Mouse (Mus musculus) layer of hippocampus, adult 8-10 months (tissue): Measurements from ENCODE around the gene Cdc25b. TPM values are rescaled to one million over a fixed set of nuclear protein-coding genes. Genes with fewer than 3 reads are reported as not detected.

Source experiments
- DNase-seq, 2 experiments: peaks; one replicate each; pipeline ENCODE4 v3.0.0; 2022; ENCODE audit warnings: low spot score in 2 of 2
- total RNA-seq, 4 experiments: library from RNA; stranded (reverse); gene quantifications; 2 replicates each; pipeline ENCODE4 v1.2.4; 2022

Gene Cdc25b
- total RNA-seq, 4 experiments from 2014 or later = 21.6 to 31.4 (median 25.4) TPM

GRCm38 (mm10) chr2:131159938-131160581 lies 26.7 kb upstream of the Cdc25b start, which contains the start of gene 1700037H04Rik:
Gene 1700037H04Rik (minus strand): TSS chr2:131160081.
- DNase-seq = peak; percentile 94 to 96

DNA sequence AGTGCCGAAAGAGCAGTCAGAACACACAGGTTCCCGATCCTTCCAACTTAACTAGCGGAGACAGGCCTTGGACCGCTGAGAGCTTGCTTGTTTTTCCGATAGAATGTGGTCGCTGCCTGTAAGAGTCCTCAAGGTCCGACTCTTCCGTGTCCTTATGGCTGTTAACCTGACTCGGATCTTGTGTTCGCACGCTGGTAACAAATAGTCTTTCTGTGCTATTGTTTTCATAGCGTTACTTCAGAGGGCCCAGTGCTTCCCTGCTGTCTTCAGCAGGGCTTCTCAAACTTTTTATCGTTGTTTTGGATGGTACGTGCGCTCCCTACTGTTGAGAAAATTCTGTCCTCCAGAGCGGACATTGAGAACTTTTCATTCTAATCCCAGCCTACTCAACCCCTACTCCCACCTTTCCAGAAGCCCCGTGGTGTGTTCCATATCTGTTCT lies 26.1 kb upstream of the Cdc25b start:
- DNase-seq = no peak

DNA sequence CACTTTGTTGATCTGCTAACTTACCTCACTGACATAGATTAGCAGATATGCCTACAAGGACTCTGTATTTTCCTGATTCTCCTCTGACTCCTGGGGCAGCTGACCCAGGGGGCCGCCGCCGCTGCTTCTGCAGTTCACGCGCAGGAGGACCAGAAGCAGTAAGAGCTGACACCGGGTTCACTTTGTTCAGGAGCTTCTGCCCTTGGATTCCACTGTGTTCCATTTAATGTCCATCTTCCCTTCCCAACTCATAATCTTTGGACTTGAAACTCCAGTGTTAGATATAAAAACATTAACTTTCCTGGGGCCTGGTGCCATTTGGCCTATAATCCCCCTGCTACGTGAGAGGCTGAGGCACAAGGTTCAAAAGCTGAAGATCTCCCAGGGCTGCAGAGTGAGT lies 22.8 kb upstream of the Cdc25b start:
- no peak for DNase-seq

- DNase-seq = no peak
Measured at GRCm38 (mm10) chr2:131166172-131166571, 20.6 kb upstream of the Cdc25b start.

GRCm38 (mm10) chr2:131167984-131168383 lies 18.8 kb upstream of the Cdc25b start:
- no peak for DNase-seq

GRCm38 (mm10) chr2:131168914-131169313 lies 17.8 kb upstream of the Cdc25b start:
- DNase-seq = no peak

- DNase-seq = no peak
Measured at GRCm38 (mm10) chr2:131170936-131171335, 15.8 kb upstream of the Cdc25b start.

DNA sequence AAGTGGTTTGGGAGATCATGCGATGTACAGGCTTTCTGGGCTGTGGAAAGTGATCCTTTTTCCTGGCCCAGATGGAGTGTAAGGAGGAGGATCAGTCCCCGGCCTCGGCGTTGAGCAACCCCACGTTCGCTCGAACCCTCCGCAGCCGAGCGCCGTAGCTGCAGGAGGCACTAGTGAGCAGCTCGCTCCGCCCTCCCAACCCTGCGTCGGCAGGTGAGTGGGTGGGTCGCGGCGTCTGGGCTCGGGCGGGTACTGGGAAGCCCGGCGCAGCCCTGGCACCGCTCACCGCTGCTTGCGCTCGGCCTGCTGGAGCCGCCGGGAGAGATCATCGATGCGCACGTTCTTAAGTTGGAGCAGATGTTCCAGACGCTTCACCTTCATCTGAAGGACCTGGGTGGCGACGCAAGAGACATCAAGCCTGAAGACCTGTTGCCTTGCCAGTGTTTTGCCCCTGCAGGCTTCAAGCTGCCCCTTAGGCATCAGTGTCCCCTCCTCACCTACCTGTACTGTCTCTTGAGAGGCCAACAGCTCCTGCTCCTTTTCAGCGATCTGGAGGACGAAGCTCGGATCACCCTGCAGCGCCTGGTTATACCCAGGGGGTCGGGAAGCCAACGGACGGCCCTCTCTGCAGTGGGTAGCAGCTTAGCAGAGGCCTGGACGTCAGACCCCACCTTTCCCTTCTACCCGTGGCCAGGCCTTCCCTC lies 15.2 kb upstream of the Cdc25b start:
- DNase-seq = peak; percentile 71 to 73

DNA sequence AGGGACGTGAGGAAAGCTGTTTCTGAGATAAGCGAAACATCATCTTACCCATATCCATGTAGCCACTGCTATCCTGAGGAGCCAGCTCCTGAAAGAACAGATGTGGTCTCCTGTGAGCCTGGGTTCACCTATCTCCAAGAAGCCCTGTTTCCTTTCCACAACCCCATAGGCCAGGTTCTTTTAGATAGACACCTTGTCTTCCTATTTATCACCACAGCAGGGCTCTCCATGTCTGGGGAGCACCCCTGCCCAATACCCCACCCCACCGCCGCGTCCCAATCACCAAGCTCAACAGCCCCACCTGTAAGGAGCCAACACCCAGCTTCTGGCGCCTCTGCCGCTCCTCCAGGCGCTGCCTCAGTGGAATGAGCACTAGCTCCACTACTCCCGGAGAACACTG lies 14.4 kb upstream of the Cdc25b start:
- DNase-seq = no peak

DNA sequence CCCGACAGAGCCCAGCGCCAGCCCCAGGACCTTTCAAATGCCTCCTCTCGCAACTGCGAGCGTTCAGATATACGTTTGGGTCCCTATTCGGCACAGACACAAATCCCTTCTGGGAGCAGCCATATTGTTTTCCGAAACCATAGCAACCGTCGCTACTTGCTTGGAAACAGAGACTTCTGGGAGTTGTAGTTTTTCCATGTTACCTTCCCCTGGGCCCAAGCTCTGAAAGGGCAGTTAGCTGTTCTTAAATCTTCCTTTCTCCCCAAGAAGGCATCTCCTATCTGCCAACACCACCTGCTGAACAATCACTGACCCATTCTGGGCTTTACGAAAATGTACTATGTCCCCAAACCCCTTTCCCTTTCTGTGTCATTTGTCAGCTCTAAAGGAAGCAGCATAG lies 12.0 kb upstream of the Cdc25b start:
- peak; percentile 69 to 72 for DNase-seq

GRCm38 (mm10) chr2:131175286-131175944 lies 11.3 kb upstream of the Cdc25b start:
- DNase-seq = no peak

DNA sequence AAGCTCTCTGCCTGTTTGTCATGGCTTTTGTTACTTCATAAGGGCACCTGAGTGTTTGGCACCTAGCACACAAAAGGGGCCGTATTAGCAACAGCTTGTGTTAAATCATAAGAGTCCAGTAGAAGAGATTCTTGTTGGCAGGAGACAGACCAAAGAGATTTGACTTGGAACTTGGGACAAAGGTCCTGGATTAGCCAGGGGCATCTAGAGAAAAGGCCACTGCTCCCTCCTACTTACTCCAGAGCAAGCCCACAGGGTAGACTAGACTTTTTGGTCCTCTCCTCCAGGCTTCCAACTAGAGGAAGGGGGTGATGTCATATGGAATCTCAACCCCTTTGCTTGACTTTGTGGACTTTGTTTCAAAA lies 10.8 kb upstream of the Cdc25b start:
- no peak for DNase-seq

DNA sequence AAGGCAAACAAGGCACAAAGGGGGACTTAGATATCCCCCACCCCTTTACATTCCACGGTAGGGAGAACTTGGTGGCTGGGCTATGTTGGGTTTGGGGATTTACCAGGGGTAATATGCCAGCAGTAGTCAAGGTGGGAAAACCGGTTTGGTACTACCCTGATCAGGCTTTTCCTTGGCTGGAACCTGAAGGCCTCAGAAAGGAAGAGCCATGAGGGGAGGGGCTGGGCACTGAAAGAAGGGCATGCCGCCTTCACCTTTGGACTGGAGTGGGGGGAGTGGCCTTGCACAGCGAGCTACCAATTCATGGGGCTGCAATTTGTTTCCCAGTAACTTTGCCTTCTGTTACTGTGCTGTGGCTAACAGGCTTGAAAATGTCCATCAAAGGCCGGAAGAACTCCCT lies 10.3 kb upstream of the Cdc25b start:
- DNase-seq = no peak

DNA sequence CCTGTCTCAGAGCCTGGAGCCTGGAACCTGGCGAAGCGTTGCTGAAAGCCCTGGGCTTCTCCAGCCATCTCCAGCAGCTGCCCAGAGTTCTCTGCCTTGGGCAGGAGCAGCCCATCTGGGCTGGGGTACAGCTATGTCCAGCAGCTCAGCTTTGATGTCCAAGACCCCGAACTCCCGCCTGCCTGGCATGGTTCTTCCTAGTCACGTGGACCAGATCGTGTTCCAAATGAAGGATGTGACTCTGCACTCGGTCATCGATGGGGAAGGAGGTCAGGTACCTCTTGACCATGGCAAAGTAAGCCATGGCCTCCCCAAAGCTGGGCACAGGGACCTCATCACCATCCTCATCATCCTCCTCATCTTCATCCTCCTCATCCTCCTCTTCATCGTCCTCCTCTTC lies 8.8 kb upstream of the Cdc25b start:
- no peak for DNase-seq

DNA sequence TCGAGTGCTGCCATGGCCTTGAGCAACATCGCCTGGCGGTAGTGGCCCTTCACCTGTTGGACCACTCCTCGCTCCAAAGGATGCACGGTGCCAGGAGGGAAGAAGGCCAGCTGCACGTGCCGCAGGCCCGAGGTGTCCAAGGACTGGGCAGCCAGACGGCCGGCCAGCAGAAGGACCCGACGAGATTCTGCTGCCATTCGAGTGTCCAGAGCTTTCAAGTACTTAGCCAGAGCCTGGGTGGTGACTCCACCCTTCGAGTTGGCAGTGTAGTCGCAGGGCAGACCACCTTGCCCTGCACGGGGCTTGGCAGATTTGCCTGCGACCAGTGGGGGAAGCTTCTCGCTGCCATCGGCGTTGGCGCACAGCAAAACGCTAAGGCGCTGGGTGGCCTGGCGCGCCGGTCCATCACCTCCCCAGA lies 7.9 kb upstream of the Cdc25b start:
- DNase-seq = no peak

DNA sequence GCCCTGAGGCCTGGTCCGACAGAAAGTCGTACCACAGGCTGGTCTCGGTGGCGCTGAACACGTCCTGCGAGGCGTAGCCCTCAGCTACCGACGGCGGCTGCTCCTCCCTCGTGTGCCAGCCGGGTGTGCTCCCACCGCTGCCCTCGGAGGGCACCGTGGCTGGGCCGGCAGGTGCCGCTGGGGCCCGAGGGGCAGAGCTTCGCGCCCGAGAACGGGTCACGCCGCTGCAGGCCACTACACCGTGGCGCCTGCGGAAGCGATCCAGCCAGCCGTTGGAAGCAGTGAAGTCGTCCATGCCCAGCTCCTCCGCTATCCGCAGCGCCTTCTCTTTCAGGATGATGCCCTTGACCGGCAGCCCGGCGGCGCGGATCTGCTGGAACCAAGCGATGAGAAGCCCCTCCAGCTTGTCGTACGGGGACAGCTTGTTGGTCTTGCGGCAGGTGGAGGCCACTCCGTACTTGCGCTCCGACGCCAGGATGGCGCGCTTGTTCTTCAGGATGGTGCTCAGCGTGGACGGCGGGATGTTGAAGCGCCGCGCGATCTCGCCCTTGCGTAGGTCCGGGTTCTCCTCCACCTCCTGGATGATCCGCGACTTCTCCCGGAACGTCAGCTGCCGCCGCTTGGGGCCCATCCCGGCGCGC lies 7.4 kb upstream of the Cdc25b start:
- peak in 1 of 2 experiments; percentile 48 for DNase-seq

DNA sequence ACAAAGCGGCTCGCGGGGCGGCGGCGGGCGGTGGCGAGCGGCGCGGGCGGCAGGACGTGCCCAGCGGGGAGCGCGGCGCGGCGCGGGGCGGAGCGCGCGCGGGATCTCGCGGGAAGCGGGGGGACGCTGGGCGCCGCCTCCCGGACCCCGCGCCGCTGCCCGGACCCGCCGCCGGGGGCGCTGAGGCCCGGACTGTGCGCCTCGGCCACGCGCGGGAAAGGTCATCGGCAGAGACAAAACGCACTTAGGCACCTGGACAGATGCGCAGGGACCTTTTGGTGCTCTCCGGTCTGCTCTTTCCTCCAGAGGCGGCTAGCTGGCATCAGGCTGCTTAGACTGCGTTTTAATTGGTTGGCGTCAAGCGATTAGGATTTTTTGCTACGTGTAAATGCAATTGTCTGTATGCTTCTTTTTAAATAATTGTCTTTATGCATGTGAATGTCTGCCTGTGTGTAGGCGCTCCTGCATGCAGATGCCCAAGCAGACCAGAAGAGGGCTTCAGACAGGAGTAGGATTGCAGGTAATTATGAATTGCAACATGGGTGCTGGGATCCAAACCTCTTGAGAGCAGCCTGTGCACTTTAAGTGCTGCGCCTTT lies 6.7 kb upstream of the Cdc25b start, which contains the start of gene Cenpb:
Gene Cenpb, minus strand, starts transcription at position 78 of the 598 bp plus-strand sequence.
- peak in 1 of 2 experiments; percentile 79 for DNase-seq

DNA sequence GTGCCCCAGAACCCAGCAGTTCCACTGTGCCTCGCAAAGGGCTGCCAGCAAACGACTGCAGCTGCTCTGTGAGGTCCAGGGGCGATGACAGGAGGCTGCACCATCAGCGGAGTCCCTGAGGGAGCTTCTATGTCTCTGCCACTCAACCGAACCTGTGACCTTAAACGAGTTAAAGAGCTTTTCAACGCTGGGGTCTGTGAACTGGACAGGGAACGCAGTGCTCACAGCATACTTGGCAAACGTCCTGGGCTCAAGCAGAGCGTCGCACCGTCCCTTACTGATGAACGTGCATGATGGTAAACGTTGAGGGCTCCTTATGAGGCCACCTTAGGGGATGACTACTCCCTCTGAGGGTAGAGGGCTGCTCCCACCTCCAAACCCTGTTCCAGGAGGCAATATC lies 406 bp upstream of the Cdc25b start:
- DNase-seq = no peak

GRCm38 (mm10) chr2:131187602-131187922 lies 813 bp downstream of the Cdc25b start:
- DNase-seq = no peak

DNA sequence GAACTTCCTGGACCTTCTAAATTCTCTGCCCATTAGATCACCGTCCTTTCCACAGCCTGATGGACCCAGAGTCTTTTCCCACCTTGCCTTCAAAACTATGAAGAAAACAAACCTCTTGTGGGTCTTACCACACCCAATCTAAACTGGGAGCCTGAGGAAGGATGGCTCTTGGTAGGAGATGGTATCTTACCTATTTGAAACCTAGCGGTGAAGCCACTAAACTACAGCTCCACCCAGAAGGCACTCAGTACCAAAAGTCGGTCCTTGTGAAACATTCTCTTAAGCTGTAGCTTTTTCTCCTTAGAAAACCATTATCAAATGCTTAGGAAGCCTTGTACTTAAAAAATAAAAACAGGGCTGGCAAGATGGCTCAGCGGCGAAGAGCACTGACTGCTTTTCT lies 1.6 kb downstream of the Cdc25b start:
- no peak for DNase-seq

- DNase-seq = no peak
Measured at GRCm38 (mm10) chr2:131189521-131190309, 3.0 kb downstream of the Cdc25b start.
